Mouse (Mus musculus): ENCODE results near the gene Slc2a9. TPM values are rescaled to one million over a fixed set of nuclear protein-coding genes. Genes with fewer than 3 reads are reported as not detected.

Slc2a9 gene
- 2.7 and 2.8 TPM in 2 replicates for total RNA-seq (2021)
- long read RNA-seq, transcript Slc2a9-205 (13 exons, 3,462 nt), result major isoform, 12 of 31 reads
- long read RNA-seq, partial matches to known transcripts, result 5 of 31 reads
- long read RNA-seq, other reads (novel, unspliced or antisense), result 13 of 31 reads

DNA sequence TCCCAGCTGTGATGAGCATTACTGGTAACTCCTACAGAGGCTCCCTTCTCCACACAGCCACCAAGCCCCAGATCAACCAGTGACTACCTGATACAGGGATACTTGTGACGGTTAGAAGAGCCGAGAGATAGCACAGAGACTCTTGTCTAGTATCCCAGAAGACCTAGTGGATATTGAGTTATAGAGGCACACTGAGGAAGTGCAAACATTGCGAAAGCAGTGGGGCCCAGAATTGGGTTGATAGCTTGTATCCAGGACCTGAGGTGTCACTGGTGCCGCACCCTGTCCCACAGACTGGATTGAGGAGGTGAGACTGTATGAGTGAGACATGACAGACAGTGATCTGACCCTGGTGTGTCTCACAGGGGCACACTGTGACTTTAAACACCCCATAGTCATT is at the start of gene Slc2a9:
TSS of gene Slc2a9 (minus strand) at position 152 of the 400 bp plus-strand sequence.
- no peak for DNase-seq

- no peak for DNase-seq
Observed at GRCm38 (mm10) chr5:38552615-38553014, 49.7 kb upstream of the Slc2a9 start.

GRCm38 (mm10) chr5:38550221-38550768 is 47.4 kb upstream of the Slc2a9 start:
- DNase-seq, result no peak

- DNase-seq, result no peak
Observed at GRCm38 (mm10) chr5:38549461-38549909, 46.5 kb upstream of the Slc2a9 start.

- no peak for DNase-seq
Observed at GRCm38 (mm10) chr5:38547375-38547774, 44.4 kb upstream of the Slc2a9 start.

GRCm38 (mm10) chr5:38544423-38545415 is 41.8 kb upstream of the Slc2a9 start:
- DNase-seq, result no peak

GRCm38 (mm10) chr5:38543496-38544217 is 40.7 kb upstream of the Slc2a9 start:
- peak; percentile 33 for DNase-seq

- DNase-seq, result no peak
Observed at GRCm38 (mm10) chr5:38541728-38542127, 38.8 kb upstream of the Slc2a9 start.

DNA sequence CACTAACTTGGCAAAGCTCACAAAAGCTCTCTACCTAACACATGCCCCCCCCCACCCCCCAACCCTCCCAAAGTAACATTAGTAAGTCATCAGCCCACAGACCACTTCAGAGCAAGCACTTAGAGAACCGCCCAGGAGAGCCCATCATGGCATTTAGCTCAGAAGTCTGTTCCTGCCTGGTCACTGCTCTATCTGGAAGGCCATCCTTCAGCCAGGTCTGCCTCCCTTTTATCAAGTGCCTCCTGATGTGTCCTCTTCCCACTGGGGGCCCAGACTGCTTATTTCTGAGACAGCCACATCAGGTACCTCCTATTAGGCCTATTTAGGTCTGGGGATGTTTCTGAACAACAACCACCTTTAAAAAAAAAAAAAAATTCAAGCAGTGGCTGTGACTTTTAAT is 38.0 kb upstream of the Slc2a9 start:
- DNase-seq, result no peak

DNA sequence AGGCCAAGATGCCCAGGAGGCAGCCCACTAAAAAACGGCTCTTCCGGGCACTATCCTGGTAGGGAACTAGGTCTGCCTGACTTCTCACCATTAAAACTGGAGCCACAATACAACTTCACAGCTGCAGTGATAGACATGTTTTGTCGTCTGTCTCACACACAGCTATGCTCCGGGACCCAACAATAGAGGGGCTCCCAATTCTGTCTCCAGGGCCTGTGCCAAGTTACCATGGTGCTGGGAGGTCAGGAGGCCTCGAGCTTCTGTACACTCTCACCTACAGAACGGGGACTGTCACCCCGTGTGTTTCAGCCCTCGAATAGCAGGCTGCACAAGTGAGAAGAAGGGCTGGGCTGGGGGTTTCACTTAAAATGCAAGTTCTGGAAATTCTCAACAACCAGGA is 35.6 kb upstream of the Slc2a9 start:
- DNase-seq, result no peak

DNA sequence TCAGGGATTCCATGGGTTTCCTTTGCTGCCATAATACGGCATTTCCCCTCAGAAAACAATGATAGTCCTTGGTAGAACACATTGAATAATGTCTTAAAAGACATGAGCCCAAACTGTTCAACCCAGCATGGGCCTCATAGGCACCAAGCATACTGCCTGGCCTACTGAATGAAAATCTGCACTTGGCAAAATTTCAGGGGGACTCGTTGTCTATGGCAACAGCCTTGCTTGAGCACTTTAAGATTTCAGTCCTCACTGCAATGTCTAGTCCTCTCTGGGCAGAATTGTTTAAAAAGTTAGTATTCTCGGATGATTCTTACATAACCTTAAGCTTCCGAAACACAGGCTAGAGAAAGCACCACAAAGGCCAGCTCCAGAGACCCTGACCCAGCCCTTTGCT is 34.9 kb upstream of the Slc2a9 start:
- no peak for DNase-seq

DNA sequence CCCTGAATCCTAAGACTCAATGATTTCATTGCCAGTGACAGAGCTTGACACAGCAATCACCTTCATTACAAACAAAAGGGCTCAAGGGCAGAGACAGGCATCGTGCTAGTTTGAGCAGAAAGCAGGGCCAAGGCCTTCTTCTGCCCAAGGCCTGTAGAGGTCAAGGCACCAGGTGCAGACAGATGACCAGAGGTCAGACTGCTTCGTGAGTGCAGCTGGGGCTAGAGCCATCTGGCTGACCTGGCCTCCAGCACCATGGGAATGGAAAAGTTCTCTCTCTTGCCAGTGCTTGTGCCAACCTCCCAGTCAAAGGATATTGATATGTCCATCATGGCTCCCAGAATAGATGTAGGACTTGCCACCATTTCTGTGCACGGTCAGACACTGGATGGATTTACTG is 33.9 kb upstream of the Slc2a9 start:
- DNase-seq, result no peak

- peak; percentile 14 for DNase-seq
Observed at GRCm38 (mm10) chr5:38532084-38532483, 29.1 kb upstream of the Slc2a9 start.

DNA sequence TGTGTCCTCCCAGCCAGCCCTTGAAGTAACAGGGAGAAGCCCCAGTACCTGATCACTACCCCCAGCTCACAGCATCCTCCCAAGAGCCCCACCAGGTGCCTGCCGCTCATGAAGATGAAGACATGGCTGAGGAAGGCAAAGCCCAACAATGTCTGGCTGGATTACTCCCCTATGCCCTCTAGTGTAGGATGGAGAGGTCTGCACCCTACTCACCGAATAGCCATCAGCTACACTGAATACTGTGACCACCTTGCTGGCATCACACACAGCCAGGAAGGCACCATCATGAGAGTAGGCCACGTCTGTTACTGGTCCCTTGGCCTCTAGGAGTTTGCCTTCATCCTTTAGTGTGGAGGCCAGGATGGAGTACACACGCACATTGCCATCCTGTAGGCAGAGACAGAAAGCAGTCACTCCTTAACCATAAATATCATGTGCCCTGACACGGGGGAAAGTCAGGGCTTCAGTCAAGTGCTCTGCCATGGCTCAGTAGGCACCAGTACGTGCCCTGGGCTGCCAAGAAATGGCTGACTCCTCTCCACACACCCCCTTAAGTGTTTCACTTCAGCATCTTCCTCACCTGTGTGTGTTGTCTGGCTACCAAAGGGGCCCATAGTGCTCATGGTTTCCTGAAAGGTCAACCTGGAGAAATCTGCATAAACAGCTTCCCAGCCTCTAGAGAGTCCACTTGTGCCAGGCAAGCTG is 26.9 kb upstream of the Slc2a9 start:
- DNase-seq, result no peak

DNA sequence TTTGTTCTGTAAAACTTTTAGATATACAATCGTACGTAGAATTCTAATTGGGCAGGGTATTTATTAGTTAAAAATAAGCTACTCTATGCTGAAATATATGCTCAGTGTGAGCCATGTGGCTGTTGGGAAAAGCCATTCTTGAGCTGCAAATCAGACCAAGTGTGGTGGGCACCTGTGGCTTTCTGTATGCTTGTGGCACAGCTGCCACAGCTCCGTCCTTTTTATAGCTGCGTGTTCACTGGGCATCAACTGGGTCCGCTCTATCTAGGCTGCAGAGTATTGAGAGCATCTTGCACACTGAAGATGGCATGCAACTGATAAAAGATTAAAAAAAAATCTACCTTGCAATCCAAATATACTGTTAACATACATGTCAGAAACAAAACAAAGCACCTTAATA is 20.0 kb upstream of the Slc2a9 start:
- DNase-seq, result no peak

DNA sequence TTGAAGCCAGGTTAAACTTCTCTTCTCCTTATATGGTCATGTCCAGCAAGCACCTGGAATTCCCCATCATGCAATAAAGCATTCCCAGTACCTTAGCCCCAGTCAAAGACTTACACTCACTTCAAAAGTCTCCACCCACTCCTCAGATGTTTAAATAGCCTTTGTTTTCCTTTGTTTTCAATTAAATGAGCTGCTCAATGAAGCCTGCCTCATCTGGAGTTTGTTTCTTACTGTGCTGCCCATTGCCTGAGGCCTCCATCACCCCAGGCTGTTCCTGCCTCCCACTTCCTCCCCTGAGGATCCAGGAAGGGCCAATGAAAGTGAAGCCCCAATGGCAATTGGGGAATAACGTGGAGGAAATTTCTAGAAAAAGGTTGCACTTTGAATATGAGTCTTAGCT is 17.9 kb upstream of the Slc2a9 start:
- no peak for DNase-seq

- DNase-seq, result peak; percentile 15
Observed at GRCm38 (mm10) chr5:38516267-38516666, 13.3 kb upstream of the Slc2a9 start.

DNA sequence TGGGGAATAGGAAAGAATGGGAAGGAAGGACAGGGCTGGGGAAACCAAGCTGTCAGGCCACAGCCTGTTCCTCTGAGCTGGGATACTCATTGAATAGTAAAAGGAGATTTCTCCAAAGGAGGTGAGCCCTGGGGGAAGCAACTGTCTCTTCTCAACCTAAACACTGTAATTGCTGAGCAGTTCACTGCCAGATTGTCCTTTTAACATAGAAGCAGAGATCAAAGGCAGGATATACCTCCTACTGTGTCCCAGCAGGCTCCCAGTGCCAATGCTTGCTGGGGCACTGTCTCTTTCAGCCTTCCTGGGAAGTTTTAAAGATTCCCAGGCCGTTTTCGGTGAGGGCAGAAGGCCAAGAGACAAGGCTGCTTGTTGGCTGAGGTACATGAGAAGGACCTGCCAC is 10.0 kb upstream of the Slc2a9 start:
- DNase-seq, result no peak

DNA sequence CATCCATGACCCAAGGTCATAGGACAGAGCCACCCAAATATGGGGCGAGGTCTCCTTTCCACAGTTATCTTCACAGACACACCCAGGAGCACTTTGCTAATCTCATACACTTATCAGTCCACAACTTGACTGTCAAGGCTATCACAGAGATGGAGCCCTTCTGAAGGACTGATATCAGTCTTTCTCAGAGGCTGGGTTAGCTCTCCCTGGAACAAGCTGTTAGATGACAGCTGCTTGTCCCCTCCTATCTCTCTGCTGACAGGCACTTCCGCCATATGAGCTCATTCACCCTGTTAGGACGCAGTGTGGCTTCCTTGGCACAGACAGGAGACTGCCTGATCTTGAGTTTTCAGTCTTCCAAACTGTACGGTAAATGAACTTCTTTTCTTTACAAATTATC is 6.6 kb upstream of the Slc2a9 start:
- DNase-seq, result no peak

DNA sequence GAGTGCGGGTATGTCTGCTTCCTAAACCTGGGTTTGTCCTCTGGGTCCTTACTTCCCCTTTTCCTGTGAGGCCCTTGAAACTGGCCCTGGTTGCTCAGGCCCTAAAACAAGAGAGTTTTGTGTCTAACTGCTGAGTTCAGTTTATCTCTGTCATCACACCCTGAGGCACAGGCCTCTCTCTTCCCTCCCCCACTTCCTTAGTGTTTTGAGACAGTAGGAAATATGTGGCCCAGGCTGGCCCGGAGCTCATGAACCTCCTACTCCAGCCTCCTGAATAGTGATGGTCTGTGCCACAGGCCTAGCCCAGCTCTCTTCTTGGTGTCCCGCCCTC is 2.5 kb upstream of the Slc2a9 start:
- no peak for DNase-seq

DNA sequence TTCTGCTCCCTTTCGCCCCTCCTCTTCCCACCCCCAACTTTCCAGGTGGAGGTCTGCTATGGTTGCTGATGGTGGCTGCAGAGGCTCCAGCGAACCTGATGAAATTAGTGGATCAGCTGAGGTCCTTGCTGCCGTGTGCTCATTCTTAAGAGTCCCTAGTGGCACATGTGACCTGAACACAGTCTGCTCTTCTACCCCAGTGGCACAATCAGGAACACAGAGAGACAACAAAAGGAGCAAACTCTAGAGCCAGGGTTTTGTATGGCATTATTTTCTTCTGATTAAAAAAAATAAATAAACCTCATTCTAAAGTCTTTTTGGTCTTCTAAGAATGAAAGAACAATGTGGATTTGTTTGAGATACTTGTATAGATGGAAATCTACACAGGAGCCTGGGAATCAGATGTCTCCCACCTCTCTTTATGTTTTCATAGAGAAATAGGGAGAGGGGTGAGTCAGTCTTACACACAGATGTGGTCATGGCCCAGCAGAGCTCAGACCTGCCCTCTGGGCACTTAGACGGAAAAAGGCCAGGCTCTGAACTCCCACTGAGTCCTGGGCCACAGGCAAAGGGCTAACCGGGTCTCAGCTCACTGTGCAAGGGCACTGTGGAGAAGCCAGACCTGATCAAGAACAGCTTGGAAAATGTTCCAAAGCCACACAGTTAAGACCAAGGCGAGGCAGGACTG is 1.9 kb upstream of the Slc2a9 start:
- DNase-seq, result no peak

GRCm38 (mm10) chr5:38504116-38504515 is 1.2 kb upstream of the Slc2a9 start:
- DNase-seq, result no peak
